Mouse (Mus musculus) hindbrain, embryonic 13.5 days (tissue): ENCODE measurements around the gene Gm10645. TPM values are rescaled to one million over a fixed set of nuclear protein-coding genes. Genes with fewer than 3 reads are reported as not detected.

Experiments used
- ATAC-seq: fragments of 200-750 bp; cut with Nextera tagmentation; 2 replicates; pipeline ENCODE4 v1.8.0; 2017; ENCODE audit warnings: moderate TSS enrichment; ENCODE audit not compliant: low FRiP score
- H3K27ac ChIP-seq: fragments of 300-500 bp; sonication (generic); 2 replicates; pipeline ENCODE4 v1.5.1; 2015; ENCODE audit warnings: inconsistent platforms, mild to moderate bottlenecking, moderate library complexity
- H3K27me3 ChIP-seq: fragments of 300-500 bp; sonication (generic); 2 replicates; pipeline ENCODE4 v1.6.1; 2015; ENCODE audit warnings: mild to moderate bottlenecking, inconsistent platforms
- H3K36me3 ChIP-seq: fragments of 300-500 bp; sonication (generic); 2 replicates; pipeline ENCODE4 v1.6.1; 2015; ENCODE audit warnings: mild to moderate bottlenecking, inconsistent platforms
- H3K4me1 ChIP-seq: fragments of 300-500 bp; sonication (generic); replicated peaks from 2 replicates; pipeline ENCODE4 v1.6.1; 2015; ENCODE audit warnings: inconsistent platforms
- H3K4me2 ChIP-seq: fragments of 300-500 bp; sonication (generic); 2 replicates; pipeline ENCODE4 v1.6.1; 2015; ENCODE audit warnings: inconsistent platforms, mild to moderate bottlenecking, moderate library complexity
- H3K4me3 ChIP-seq: fragments of 300-500 bp; sonication (generic); 2 replicates; pipeline ENCODE4 v1.5.1; 2015; ENCODE audit warnings: mild to moderate bottlenecking, inconsistent platforms
- H3K9ac ChIP-seq: fragments of 300-500 bp; sonication (generic); 2 replicates; pipeline ENCODE4 v1.6.1; 2015; ENCODE audit warnings: mild to moderate bottlenecking, inconsistent platforms
- H3K9me3 ChIP-seq: fragments of 300-500 bp; sonication (generic); 2 replicates; pipeline ENCODE4 v1.6.1; 2016; ENCODE audit warnings: inconsistent platforms
- WGBS: fragments of 180-500 bp; shearing (Covaris S2); methylation state at CpG from one replicate; pipeline ENCODE4 v1.1.7; 2015; 5-methylcytosine and 5-hydroxymethylcytosine counted together
- polyA plus RNA-seq: library from polyadenylated mRNA; unstranded; fragments of >200 nt; fragmentation: Nextera tagmentation; extraction: Ambion mirVana; gene quantifications from 2 replicates; pipeline ENCODE4 v1.2.1, GENCODE M21; 2015

Gm10645 gene
- polyA plus RNA-seq, result 6.9 and 7.3 TPM in 2 replicates

DNA sequence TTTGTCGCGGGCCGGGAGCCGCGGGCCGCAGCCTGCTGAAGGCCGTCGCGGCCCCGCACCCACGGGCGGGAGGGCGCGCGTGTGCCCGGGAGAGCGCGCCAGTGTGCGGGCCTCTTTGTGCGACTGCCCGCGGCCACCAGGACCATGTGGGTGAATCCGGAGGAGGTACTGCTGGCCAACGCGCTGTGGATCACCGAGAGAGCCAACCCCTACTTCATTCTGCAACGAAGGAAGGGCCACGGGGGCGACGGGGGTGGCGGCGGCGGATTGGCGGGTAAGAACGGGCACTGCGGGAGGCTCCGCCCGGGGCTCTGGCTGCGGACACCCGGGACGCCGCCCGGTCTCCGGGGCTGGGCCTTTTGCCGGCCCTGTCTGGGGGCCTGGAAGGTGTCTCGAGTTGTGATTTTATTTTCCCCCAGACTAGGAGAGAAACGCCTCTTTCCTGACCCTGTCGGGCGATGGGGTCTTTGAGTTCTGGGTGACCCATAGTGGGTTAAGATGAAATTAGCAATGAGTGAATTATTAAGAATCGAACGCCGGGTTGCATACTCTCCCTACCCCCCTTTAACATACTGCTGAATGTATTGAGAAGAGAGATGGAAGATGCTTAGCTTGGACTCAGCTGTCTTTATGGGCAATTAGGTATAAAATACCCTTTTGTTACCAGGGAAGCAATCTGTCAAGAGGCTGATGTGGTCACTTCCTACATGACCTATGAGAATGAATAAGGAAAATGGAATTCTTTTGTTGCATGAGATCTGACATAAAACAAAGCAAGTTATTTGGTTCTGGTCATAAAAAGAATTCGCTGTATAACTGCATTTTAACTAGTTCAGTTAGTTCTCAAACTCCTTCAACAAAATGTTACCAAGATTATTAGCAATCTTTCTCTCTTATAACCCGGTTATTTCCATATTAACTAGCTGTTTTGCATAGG is at the start of gene Gm10645:
Gm10645 (minus strand) TSS at position 240 of the 937 bp plus-strand sequence.
- no peaks in the 10 kb centered on the region for H3K9me3 ChIP-seq
- no peaks in the 10 kb centered on the region for H3K36me3 ChIP-seq
- H3K27ac ChIP-seq, result peak within 1 kb of the TSS; percentile 97
- H3K4me2 ChIP-seq, result peak within 1 kb of the TSS; percentile 67
- peaks cover 38% of the 10 kb centered on the region for H3K4me1 ChIP-seq
- peak; percentile 83 for ATAC-seq
- H3K9ac ChIP-seq, result peak within 1 kb of the TSS; percentile 98
- 1% methylated on average over 54 of the region's 54 CpGs for WGBS
- peak within 1 kb of the TSS; percentile 92 for H3K4me3 ChIP-seq
- H3K27me3 ChIP-seq, result no peaks in the 10 kb centered on the region

DNA sequence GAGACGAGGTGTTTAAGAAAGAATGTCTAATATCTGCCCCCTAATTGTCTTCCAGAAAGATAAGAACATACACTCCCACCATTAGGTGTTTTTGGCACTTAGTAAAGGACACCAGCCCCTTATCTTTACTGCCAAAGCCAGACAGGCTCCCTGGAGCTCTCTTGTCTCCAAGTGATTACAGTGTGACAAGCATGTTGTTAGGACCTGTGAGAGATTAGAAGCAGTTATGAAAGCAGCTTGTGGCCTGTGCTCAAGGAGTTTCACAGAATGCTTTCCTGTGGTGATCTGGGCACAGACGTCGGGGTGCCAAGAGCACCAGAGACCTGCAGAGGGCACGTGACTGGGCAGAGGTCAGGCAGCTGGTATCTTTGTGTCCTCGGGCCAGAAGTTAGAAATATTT is 49.1 kb upstream of the Gm10645 start:
- Histone ChIP-seq H3K4me3 (no peak overlapping the region), H3K9ac (no peak overlapping the region), H3K27me3 (no peaks in the 10 kb centered on the region), H3K4me2 (no peak overlapping the region), H3K36me3 (peaks cover 31% of the 10 kb centered on the region), H3K9me3 (no peaks in the 10 kb centered on the region), H3K4me1 (peaks cover 11% of the 10 kb centered on the region; the same call in 1 of the 2 replicates), H3K27ac (no peak overlapping the region)
- no peak for ATAC-seq
- 67% methylated on average over 5 of the region's 5 CpGs for WGBS

DNA sequence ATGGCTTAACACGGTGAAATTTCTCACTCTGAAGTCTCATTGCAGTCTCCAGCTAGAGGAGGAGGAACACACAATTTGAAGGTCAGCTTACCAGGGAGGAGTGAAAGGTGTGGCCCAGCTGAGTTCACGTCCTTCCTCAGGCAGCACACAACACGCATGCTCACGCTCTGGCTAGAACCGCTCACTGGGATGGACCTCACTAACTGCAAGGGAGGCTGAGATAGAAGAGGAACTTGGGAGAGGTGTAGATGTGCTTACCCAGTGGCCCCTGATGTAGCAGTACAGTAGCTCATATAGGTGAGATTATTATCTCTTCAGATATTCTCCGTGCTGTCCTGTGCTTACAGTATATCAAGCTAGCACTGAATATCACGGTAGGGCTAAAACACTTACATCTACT is 44.7 kb upstream of the Gm10645 start:
- H3K4me2 ChIP-seq, result no peak overlapping the region
- no peak overlapping the region for H3K9ac ChIP-seq
- no peak for ATAC-seq
- H3K9me3 ChIP-seq, result no peaks in the 10 kb centered on the region
- H3K27me3 ChIP-seq, result no peaks in the 10 kb centered on the region
- H3K36me3 ChIP-seq, result peaks cover 31% of the 10 kb centered on the region
- H3K4me1 ChIP-seq, result peaks cover 10% of the 10 kb centered on the region
- no peak overlapping the region for H3K27ac ChIP-seq
- no peak overlapping the region for H3K4me3 ChIP-seq
- WGBS, result 92% methylated on average over 7 of the region's 7 CpGs

DNA sequence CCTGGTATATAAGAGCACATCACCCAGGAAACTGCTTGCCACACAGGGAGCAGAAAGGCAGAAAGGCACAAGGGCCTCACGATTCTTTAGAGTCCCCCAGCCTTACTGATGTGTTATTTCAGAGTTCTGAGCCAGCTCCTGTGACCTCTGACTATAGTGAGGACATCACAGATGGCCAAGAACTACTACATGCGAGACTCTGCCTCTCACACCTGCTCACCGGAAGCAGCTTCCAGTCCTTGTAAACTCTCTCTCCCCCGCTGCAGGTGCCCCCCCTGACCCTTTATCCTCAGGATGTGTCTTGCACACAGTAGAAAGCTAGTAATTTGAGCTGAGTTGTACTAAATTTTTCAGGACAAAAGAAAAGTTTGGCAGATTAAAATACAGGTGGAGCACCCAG is 43.6 kb upstream of the Gm10645 start:
- H3K9ac ChIP-seq, result no peak overlapping the region
- H3K27ac ChIP-seq, result no peak overlapping the region
- H3K4me3 ChIP-seq, result no peak overlapping the region
- H3K4me2 ChIP-seq, result no peak overlapping the region
- 83% methylated on average over 4 of the region's 4 CpGs for whole genome bisulfite sequencing
- peaks cover 31% of the 10 kb centered on the region for H3K36me3 ChIP-seq
- ATAC-seq, result no peak
- no peaks in the 10 kb centered on the region for H3K27me3 ChIP-seq
- H3K9me3 ChIP-seq, result no peaks in the 10 kb centered on the region
- peaks cover 3% of the 10 kb centered on the region; the same call in 1 of the 2 replicates for H3K4me1 ChIP-seq

DNA sequence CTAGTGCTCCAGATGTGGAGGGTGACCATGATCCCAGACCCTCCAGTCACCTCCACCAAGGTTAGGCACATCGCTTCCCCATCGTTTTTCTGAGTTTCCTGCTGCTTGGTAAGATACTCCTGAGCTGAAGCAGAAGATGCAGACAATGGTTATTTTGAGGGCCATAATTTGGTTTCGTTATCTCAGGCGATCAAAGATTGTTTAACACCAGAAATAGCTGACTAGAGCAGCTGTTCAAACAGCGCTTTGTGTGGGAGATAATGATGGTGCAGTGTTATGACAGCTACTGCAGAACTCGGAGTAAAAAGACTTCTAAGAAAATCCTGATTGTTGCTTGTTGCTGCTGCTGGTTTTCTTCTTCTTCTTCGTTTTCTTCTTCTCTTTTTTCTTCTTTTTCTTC is 39.9 kb upstream of the Gm10645 start:
- 86% methylated on average over 7 of the region's 7 CpGs for WGBS
- Histone ChIP-seq H3K4me1 (peaks cover 7% of the 10 kb centered on the region; the same call in 1 of the 2 replicates), H3K9ac (no peak overlapping the region), H3K9me3 (no peaks in the 10 kb centered on the region), H3K4me3 (no peak overlapping the region), H3K4me2 (no peak overlapping the region), H3K27me3 (no peaks in the 10 kb centered on the region), H3K36me3 (peaks cover 8% of the 10 kb centered on the region), H3K27ac (no peak overlapping the region)
- no peak for ATAC-seq

DNA sequence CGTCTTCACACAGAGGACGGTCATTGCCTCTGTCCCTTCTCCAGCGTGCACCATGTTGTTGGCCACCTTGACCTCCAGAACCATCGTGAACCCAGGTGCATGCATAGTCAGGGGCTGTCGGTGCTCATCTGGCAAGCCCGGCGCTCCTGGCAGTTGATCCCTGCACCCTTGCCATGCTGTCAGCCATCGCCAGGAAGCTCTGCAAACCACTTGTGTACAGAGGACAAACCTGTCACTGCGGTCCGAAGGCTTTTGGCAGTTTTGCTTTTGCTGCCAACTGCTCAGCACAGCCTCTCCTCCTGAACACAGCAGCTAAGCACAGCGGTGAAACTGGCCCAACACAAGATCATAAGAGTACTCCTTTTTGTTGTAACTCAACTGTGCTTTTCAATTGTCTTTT is 37.0 kb upstream of the Gm10645 start:
- H3K36me3 ChIP-seq, result no peaks in the 10 kb centered on the region
- peaks cover 24% of the 10 kb centered on the region for H3K4me1 ChIP-seq
- no peaks in the 10 kb centered on the region for H3K27me3 ChIP-seq
- 91% methylated on average over 11 of the region's 11 CpGs for WGBS
- no peak overlapping the region for H3K9ac ChIP-seq
- H3K9me3 ChIP-seq, result no peaks in the 10 kb centered on the region
- ATAC-seq, result no peak
- H3K4me3 ChIP-seq, result no peak overlapping the region
- no peak overlapping the region for H3K4me2 ChIP-seq
- no peak overlapping the region for H3K27ac ChIP-seq

DNA sequence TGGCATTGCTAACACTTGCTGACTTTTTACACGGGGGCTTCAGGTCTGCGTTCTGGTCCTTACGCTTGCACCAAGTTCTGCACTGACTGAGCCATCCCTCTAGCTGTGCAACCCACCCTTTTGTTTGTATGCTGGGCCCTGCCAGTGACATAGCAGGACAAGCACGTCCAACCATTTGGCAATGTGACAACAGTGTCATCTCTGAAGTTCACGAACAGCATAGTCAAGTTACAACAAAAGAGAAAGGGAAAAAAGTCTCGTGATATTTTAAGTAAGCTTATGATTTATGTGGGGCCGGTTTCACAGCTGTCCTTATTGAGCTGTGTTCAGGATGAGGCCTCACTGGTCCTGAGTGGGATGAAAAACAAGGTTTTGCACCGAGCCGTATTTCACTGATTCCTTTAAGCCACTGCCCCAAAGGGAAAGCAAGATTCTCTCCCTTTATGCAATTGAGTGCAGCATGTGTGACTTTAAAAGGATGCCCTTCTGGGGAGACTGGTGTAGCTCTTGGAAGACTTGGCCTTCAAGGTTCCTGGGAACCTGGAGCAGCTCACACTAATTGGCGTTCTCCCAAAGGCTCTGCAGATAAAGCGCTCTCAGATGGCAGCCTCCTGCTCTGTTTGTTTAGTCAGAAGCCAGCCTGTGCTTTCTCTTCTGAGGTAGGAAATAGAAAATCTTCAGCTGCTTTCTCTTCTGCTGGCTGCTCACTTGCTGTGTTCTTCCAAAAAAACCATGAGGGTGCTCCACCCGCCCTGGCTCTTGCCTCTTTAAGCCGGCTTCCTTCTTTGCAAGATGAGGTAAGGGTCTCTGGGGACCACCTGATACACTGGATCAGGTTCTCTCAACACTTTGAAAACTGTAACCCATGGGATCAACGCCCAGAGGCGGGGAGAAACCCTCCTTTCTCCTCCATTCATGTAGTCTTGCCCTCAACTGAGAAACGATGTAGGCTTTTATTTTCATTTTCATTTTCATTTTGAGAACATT is 34.5 kb upstream of the Gm10645 start:
- Histone ChIP-seq H3K4me2 (no peak overlapping the region), H3K4me1 (peaks cover 38% of the 10 kb centered on the region), H3K36me3 (no peaks in the 10 kb centered on the region), H3K4me3 (no peak overlapping the region), H3K27ac (peak overlapping the region; percentile 66; the same call in 1 of the 2 replicates), H3K27me3 (no peaks in the 10 kb centered on the region), H3K9ac (no peak overlapping the region), H3K9me3 (no peaks in the 10 kb centered on the region)
- WGBS, result 81% methylated on average over 16 of the region's 16 CpGs
- ATAC-seq, result no peak

DNA sequence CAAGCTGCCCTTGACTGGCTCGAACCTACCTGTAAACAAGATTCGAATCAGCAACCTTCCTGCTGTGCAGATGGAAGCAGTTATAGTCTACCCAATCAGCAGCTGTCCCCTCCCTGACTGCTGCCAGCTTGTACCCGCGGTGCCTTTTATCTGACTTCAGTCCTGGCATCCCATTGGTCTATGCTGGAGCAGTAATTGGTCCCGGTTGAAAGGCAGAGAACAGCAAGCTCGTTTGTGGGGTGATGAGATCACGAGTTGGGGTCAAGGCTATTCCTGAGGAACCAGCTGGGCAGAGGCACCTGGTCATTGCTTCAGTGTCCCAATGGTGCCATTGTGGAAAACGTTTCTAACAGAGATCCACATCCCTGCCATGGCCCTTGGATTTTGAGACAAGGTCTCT is 33.7 kb upstream of the Gm10645 start:
- Histone ChIP-seq H3K4me1 (peaks cover 38% of the 10 kb centered on the region), H3K9ac (no peak overlapping the region), H3K27me3 (no peaks in the 10 kb centered on the region), H3K36me3 (no peaks in the 10 kb centered on the region), H3K27ac (peak overlapping the region; percentile 66; the same call in 1 of the 2 replicates), H3K4me3 (no peak overlapping the region), H3K4me2 (no peak overlapping the region), H3K9me3 (no peaks in the 10 kb centered on the region)
- no peak; the same call in 1 of the 2 replicates for ATAC-seq
- 60% methylated on average over 8 of the region's 8 CpGs for WGBS

DNA sequence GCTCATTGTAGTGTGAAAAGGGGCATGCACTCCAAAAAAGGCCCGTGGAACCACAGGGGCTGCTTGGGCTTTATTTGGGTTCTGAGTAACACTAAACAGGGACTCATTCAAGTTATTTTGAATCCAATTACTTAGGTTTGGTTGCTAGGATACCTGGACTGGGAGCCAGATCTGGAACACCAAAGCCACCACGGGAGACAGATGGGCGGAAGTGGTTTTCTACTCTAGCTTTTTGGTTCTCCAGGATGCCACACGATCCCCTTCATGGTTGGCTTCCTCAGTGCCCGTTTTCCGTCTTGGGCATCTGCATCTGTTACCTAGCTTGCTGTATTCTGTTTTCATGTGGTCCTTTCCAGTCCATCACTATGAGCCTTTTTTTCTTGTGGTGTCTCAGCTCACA is 30.1 kb upstream of the Gm10645 start:
- whole genome bisulfite sequencing, result 65% methylated on average over 6 of the region's 6 CpGs
- H3K4me1 ChIP-seq, result peaks cover 36% of the 10 kb centered on the region
- no peak overlapping the region for H3K9ac ChIP-seq
- no peak overlapping the region for H3K4me3 ChIP-seq
- H3K4me2 ChIP-seq, result no peak overlapping the region
- no peak overlapping the region for H3K27ac ChIP-seq
- no peaks in the 10 kb centered on the region for H3K9me3 ChIP-seq
- no peaks in the 10 kb centered on the region for H3K27me3 ChIP-seq
- H3K36me3 ChIP-seq, result no peaks in the 10 kb centered on the region
- ATAC-seq, result no peak

DNA sequence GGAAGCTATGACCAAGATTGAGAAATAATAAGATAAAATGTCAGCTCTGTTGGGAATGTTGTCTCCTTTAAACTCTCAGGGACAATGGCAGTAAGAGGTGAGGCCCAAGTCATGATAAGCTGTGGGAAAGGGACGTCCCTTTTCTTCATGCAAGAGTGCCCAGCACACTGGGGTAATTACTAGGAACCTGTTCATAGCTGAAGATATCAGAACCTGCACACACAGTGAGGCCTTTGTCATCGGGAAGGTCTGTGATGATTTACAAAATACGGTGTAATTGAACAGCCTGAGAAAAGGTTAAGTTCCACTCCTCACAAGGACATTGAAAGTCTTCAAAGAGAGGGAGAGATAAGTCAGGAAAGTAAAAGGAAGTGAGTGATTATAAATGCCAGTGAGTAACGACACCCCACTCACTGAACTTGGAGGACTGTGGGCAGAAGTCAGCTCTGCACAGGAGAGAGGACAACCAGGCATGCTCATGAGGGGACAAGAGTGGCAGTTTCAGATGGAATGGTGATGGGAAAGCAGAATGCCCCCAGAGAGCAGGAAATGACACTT is 23.6 kb upstream of the Gm10645 start:
- H3K4me3 ChIP-seq, result no peak overlapping the region
- peaks cover 19% of the 10 kb centered on the region for H3K4me1 ChIP-seq
- H3K9ac ChIP-seq, result no peak overlapping the region
- H3K27me3 ChIP-seq, result no peaks in the 10 kb centered on the region
- H3K9me3 ChIP-seq, result no peaks in the 10 kb centered on the region
- no peak overlapping the region for H3K4me2 ChIP-seq
- no peaks in the 10 kb centered on the region for H3K36me3 ChIP-seq
- H3K27ac ChIP-seq, result no peak overlapping the region
- WGBS, result 82% methylated on average over 4 of the region's 4 CpGs
- ATAC-seq, result no peak

DNA sequence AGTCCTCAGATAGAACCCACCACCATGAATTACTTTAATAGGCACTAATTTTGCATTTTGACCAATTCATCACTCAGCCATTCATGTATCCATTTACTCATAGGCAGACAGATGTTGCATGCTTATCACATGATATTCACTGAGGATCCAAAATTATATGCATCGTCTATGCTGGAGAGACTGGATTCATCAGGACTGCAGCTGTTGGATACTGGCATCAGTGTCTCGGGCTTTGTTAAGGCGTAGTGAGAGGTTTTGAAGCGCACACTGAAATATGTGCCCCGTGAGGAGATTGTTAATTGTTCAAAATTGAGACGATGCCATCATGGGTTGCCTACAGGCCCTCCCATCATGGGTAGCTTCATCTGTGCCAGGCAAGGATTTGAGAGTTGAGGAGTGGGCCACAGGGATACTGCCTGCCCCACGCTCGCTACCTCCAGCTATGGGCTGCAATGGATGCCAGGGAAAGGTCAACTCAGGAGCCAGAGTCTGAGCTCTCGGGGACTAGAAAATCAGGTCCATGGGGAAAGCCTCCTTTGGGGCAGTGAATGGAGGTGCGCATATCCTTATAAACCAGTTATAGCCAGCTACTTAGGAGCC is 21.5 kb upstream of the Gm10645 start:
- ATAC-seq, result peak; percentile 67
- H3K9me3 ChIP-seq, result no peaks in the 10 kb centered on the region
- no peak overlapping the region for H3K9ac ChIP-seq
- peaks cover 33% of the 10 kb centered on the region for H3K4me1 ChIP-seq
- H3K4me3 ChIP-seq, result no peak overlapping the region
- WGBS, result 70% methylated on average over 10 of the region's 10 CpGs
- peak overlapping the region; percentile 75 for H3K27ac ChIP-seq
- no peaks in the 10 kb centered on the region for H3K36me3 ChIP-seq
- H3K27me3 ChIP-seq, result no peaks in the 10 kb centered on the region
- no peak overlapping the region for H3K4me2 ChIP-seq
